Mouse (Mus musculus): ENCODE measurements at regions not wholly inside any gene's neighbourhood (a gene's known extent, or its start where the extent isn't known, plus 50 kb on each side); places are given as distances from the start of the nearest gene placed in this dataset.

GRCm38 (mm10) chr4:109610222-109610621 is 56.8 kb downstream of the Cdkn2c start:
- H3K9me3 ChIP-seq (ENCODE audit: low read length): no peaks in the 10 kb centered on the region
- no peak for ATAC-seq
- WGBS: 82% methylated on average over 3 of the region's 3 CpGs
- TF ChIP-seq CTCF (IDR thresholded peaks at IDR 0.05) (no peak), EP300 (IDR thresholded peaks at IDR 0.05) (no peak)
- no peak for DNase-seq (ENCODE audit: low spot score)
- H3K4me2 ChIP-seq (replicated peaks; ENCODE audit: low read depth, low read length): no peak overlapping the region
- no peak overlapping the region for H3K9ac ChIP-seq (replicated peaks; ENCODE audit: low read depth)
- H3K27ac ChIP-seq (ENCODE audit: low read length): no peak overlapping the region
- no peaks in the 10 kb centered on the region for H3K27me3 ChIP-seq (replicated peaks; ENCODE audit: insufficient read depth, low read length)
- H3K36me3 ChIP-seq (ENCODE audit: insufficient read depth, low read length): no peaks in the 10 kb centered on the region
- no peaks in the 10 kb centered on the region for H3K4me1 ChIP-seq (ENCODE audit: insufficient read depth, low read depth, low read length)
- no peak overlapping the region for H3K4me3 ChIP-seq (ENCODE audit: low read depth, low read length)

- peak; percentile 59 for ATAC-seq
- H3K4me2 ChIP-seq (replicated peaks; ENCODE audit: low read depth, low read length): no peak overlapping the region
- TF ChIP-seq CTCF (IDR thresholded peaks at IDR 0.05): no peak
- no peak for TF ChIP-seq EP300 (IDR thresholded peaks at IDR 0.05)
- 32% methylated on average over 1 of the region's 1 CpGs for WGBS
- no peaks in the 10 kb centered on the region for H3K36me3 ChIP-seq (ENCODE audit: insufficient read depth, low read length)
- H3K27ac ChIP-seq (ENCODE audit: low read length): no peak overlapping the region
- peak; percentile 73 for DNase-seq (ENCODE audit: low spot score)
- no peak overlapping the region for H3K9ac ChIP-seq (replicated peaks; ENCODE audit: low read depth)
- H3K27me3 ChIP-seq (replicated peaks; ENCODE audit: insufficient read depth, low read length): no peaks in the 10 kb centered on the region
- no peaks in the 10 kb centered on the region for H3K9me3 ChIP-seq (ENCODE audit: low read length)
- H3K4me1 ChIP-seq (ENCODE audit: insufficient read depth, low read depth, low read length): no peaks in the 10 kb centered on the region
- H3K4me3 ChIP-seq (ENCODE audit: low read depth, low read length): no peak overlapping the region
Observed at GRCm38 (mm10) chr4:109609770-109610169, 57.2 kb downstream of the Cdkn2c start.

GRCm38 (mm10) chr4:109589760-109590312 is 58.7 kb upstream of the 4930522H14Rik start:
- Histone ChIP-seq H3K4me2 (replicated peaks; ENCODE audit: low read depth, low read length) (no peak overlapping the region), H3K27ac (ENCODE audit: low read length) (no peak overlapping the region), H3K27me3 (replicated peaks; ENCODE audit: insufficient read depth, low read length) (no peaks in the 10 kb centered on the region), H3K4me1 (ENCODE audit: insufficient read depth, low read depth, low read length) (no peaks in the 10 kb centered on the region), H3K4me3 (ENCODE audit: low read depth, low read length) (no peak overlapping the region), H3K9ac (replicated peaks; ENCODE audit: low read depth) (no peak overlapping the region), H3K36me3 (ENCODE audit: insufficient read depth, low read length) (no peaks in the 10 kb centered on the region), H3K9me3 (ENCODE audit: low read length) (no peaks in the 10 kb centered on the region)
- no peak for ATAC-seq
- peak; percentile 72 for DNase-seq (ENCODE audit: low spot score)
- TF ChIP-seq CTCF (IDR thresholded peaks at IDR 0.05) (no peak), EP300 (IDR thresholded peaks at IDR 0.05) (peak; percentile 44)
- WGBS: 44% methylated on average over 7 of the region's 7 CpGs

GRCm38 (mm10) chr4:109583185-109583786 is 52.2 kb upstream of the 4930522H14Rik start:
- no peak for ATAC-seq
- Histone ChIP-seq H3K27me3 (replicated peaks; ENCODE audit: insufficient read depth, low read length) (no peaks in the 10 kb centered on the region), H3K4me2 (replicated peaks; ENCODE audit: low read depth, low read length) (no peak overlapping the region), H3K36me3 (ENCODE audit: insufficient read depth, low read length) (no peaks in the 10 kb centered on the region), H3K9ac (replicated peaks; ENCODE audit: low read depth) (no peak overlapping the region), H3K27ac (ENCODE audit: low read length) (no peak overlapping the region), H3K4me1 (ENCODE audit: insufficient read depth, low read depth, low read length) (no peaks in the 10 kb centered on the region), H3K9me3 (ENCODE audit: low read length) (no peaks in the 10 kb centered on the region), H3K4me3 (ENCODE audit: low read depth, low read length) (no peak overlapping the region)
- WGBS: 26% methylated on average over 3 of the region's 3 CpGs
- TF ChIP-seq CTCF (IDR thresholded peaks at IDR 0.05): no peak
- TF ChIP-seq EP300 (IDR thresholded peaks at IDR 0.05): no peak
- no peak for DNase-seq (ENCODE audit: low spot score)

- ATAC-seq (no peak), DNase-seq (ENCODE audit: low spot score) (no peak)
- H3K27ac ChIP-seq (ENCODE audit: low read length): no peak overlapping the region
- 82% methylated on average over 4 of the region's 4 CpGs for WGBS
- H3K4me1 ChIP-seq (ENCODE audit: insufficient read depth, low read depth, low read length): no peaks in the 10 kb centered on the region
- TF ChIP-seq CTCF (IDR thresholded peaks at IDR 0.05): no peak
- no peak for TF ChIP-seq EP300 (IDR thresholded peaks at IDR 0.05)
- H3K4me2 ChIP-seq (replicated peaks; ENCODE audit: low read depth, low read length): no peak overlapping the region
- H3K27me3 ChIP-seq (replicated peaks; ENCODE audit: insufficient read depth, low read length): no peaks in the 10 kb centered on the region
- no peak overlapping the region for H3K4me3 ChIP-seq (ENCODE audit: low read depth, low read length)
- H3K9me3 ChIP-seq (ENCODE audit: low read length): no peaks in the 10 kb centered on the region
- H3K36me3 ChIP-seq (ENCODE audit: insufficient read depth, low read length): no peaks in the 10 kb centered on the region
- no peak overlapping the region for H3K9ac ChIP-seq (replicated peaks; ENCODE audit: low read depth)
Observed at GRCm38 (mm10) chr4:109582523-109582922, 51.4 kb upstream of the 4930522H14Rik start.
